Mouse (Mus musculus) adrenal gland, postnatal 0 days (tissue): ENCODE results near the gene Slc5a8. TPM values are rescaled to one million over a fixed set of nuclear protein-coding genes. Genes with fewer than 3 reads are reported as not detected.

Experiments
- polyA plus RNA-seq: library from polyadenylated mRNA; unstranded; fragments of >200 nt; fragmentation: Nextera tagmentation; extraction: Ambion mirVana; gene quantifications from 2 replicates; pipeline ENCODE4 v1.2.1, GENCODE M21; 2015

Slc5a8 gene
- polyA plus RNA-seq: 0.11 and 0.17 TPM in 2 replicates

DNA sequence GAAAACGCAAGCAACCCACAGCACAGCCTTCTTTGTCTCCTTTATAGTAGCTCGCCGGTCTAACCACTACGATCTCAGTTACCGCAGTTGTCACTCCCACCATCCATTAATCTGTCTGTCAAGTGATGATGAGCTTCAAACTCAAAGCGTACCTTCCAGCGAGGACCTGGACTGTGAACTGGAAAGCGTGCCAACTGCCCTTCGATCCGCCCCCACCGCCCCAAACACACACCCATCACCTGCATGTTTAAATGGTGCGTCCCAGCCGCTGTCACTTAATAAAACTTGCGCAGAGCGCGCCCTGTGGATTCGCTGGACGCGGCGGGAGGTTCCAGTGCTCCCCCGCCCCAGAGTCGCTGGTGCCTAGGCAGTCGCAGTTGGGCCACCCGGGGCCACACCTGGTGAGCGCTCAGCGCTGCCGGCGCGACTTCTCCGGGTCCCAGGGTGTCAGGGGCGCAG, at the start of gene Slc5a8:
Gene Slc5a8, plus strand, starts transcription at position 361 of the 459 bp plus-strand sequence.

Other genes with a start within 250 kb of the Slc5a8 start
- gene Spic, start 201.0 kb upstream of the Slc5a8 start, polyA plus RNA-seq: 8.8 and 11.5 TPM in 2 replicates
- 182 and 185 TPM in 2 replicates for gene Arl1, start 155.1 kb upstream of the Slc5a8 start, polyA plus RNA-seq
- gene Utp20, start 59.2 kb upstream of the Slc5a8 start, polyA plus RNA-seq: 4.9 and 6.6 TPM in 2 replicates